Mouse (Mus musculus) kidney, embryonic 15.5 days (tissue): Measurements from ENCODE around the gene Fam193a. TPM values are rescaled to one million over a fixed set of nuclear protein-coding genes. Genes with fewer than 3 reads are reported as not detected.

Experiments
- ATAC-seq: fragments of 200-750 bp; cut with Nextera tagmentation; replicated peaks from 2 replicates; pipeline ENCODE4 v1.8.0; 2017; ENCODE audit warnings: moderate TSS enrichment; ENCODE audit not compliant: low FRiP score
- H3K27ac ChIP-seq: fragments of 300-500 bp; sonication (generic); 2 replicates; pipeline ENCODE4 v1.5.1; 2015; ENCODE audit warnings: mild to moderate bottlenecking, inconsistent platforms
- H3K27me3 ChIP-seq: fragments of 300-500 bp; sonication (generic); 2 replicates; pipeline ENCODE4 v1.6.1; 2015; ENCODE audit warnings: inconsistent platforms
- H3K36me3 ChIP-seq: fragments of 300-500 bp; sonication (generic); 2 replicates; pipeline ENCODE4 v1.6.1; 2015; ENCODE audit warnings: inconsistent platforms
- H3K4me1 ChIP-seq: fragments of 300-500 bp; sonication (generic); 2 replicates; pipeline ENCODE4 v1.6.1; 2015; ENCODE audit warnings: inconsistent platforms
- H3K4me2 ChIP-seq: fragments of 300-500 bp; sonication (generic); 2 replicates; pipeline ENCODE4 v1.6.1; 2015; ENCODE audit warnings: moderate library complexity, mild to moderate bottlenecking, inconsistent platforms
- H3K4me3 ChIP-seq: fragments of 300-500 bp; sonication (generic); replicated peaks from 2 replicates; pipeline ENCODE4 v1.5.1; 2015; ENCODE audit warnings: mild to moderate bottlenecking, inconsistent platforms
- H3K9ac ChIP-seq: fragments of 300-500 bp; sonication (generic); 2 replicates; pipeline ENCODE4 v1.6.1; 2015; ENCODE audit warnings: mild to moderate bottlenecking, inconsistent platforms
- H3K9me3 ChIP-seq: fragments of 300-500 bp; sonication (generic); replicated peaks from 2 replicates; pipeline ENCODE4 v1.6.1; 2016; ENCODE audit warnings: inconsistent platforms
- WGBS: fragments of 180-500 bp; shearing (Covaris S2); methylation state at CpG from one replicate; pipeline ENCODE4 v1.1.7; 2015; ENCODE audit warnings: mixed read lengths; 5-methylcytosine and 5-hydroxymethylcytosine counted together
- polyA plus RNA-seq: library from polyadenylated mRNA; unstranded; fragments of >200 nt; fragmentation: Nextera tagmentation; extraction: Ambion mirVana; gene quantifications from 2 replicates; pipeline ENCODE4 v1.2.1, GENCODE M21; 2015

The Fam193a gene
- polyA plus RNA-seq, 1 experiment from 2014 or later: 13.0 TPM

DNA sequence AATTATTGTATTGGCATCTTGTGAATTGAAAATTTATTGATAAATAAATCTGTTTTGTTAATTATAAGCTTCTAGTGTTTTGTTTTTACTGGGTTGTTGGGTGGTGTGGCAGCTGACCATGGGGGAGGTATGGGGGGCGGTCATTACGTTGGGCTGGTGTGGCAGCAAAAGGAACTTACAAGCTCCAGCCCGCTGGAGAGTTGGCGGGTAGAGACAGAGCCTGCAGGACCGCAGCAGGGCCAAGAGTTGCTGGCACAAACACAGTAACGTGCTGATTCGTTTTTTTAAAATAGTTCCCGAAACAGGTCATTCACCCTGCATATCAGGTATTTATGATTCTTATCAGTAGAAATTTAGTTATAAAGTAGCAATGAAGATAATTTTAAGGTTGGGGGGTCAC, 23.5 kb downstream of the Fam193a start:
- Histone ChIP-seq H3K27me3 (no peaks in the 10 kb centered on the region), H3K36me3 (0 out of 2 replicates have a peak, but pooled peaks cover under 1% of the 10 kb centered on the region), H3K4me3 (no peak overlapping the region), H3K9me3 (no peaks in the 10 kb centered on the region), H3K4me1 (no peaks in the 10 kb centered on the region), H3K9ac (no peak overlapping the region), H3K27ac (no peak overlapping the region), H3K4me2 (no peak overlapping the region)
- 81% methylated on average over 8 of the region's 8 CpGs for WGBS
- no peak for ATAC-seq

DNA sequence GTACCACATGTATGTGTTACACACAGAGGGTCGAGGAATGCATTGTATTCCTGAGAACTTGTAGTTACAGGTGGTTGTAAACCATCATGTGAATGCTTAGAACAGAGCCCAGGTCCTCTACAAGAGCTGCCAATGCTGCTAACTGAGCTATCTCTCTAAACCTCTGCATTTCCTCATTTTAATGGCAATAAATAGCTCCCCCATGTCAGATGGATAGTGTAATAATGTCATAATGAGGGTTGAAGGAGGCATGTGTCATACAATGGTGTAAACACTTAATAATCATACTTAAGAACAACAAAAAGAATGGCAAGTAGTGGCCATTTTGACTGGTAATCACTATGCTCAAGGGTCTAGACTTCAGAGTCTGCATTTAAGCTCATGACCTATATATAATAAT, 25.6 kb downstream of the Fam193a start:
- H3K4me1 ChIP-seq: no peaks in the 10 kb centered on the region
- no peaks in the 10 kb centered on the region for H3K9me3 ChIP-seq
- H3K27me3 ChIP-seq: no peaks in the 10 kb centered on the region
- no peak overlapping the region for H3K4me2 ChIP-seq
- no peak overlapping the region for H3K4me3 ChIP-seq
- H3K27ac ChIP-seq: no peak overlapping the region
- H3K9ac ChIP-seq: no peak overlapping the region
- no peaks in the 10 kb centered on the region for H3K36me3 ChIP-seq
- WGBS: 91% methylated on average over 1 of the region's 1 CpGs
- ATAC-seq: no peak

DNA sequence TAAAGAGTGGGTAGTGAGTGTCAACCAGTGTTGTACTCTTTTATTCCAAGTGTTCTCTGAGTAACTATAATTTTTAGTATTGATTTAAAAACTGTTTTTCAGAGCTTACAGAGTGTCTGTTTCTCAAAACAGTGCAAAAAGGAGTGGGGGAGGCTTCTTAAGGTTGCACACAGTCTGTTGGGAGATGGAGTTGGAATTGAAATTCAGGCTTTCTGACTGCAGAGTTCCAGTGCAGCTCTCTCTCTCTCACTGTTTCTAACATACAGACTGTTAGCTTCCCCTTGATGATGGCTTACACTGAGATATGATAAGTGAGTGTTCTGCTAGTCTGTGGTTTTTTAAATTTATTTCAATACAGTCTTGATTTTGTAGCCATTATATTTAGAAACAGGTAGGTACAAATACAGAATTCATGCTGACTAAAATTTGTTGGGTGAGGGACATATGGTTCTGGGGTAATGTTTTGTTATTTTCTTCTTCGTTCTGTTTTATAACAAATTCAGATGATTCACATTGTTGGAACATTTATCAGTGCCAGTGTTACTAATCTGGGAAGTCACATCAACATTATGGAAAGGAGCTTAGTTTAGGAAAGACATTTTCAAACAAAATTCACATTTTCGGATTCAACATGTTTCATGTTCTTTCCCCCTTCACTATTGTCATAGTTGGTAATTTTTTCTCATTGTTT, 26.3 kb downstream of the Fam193a start:
- Histone ChIP-seq H3K4me1 (no peaks in the 10 kb centered on the region), H3K9me3 (no peaks in the 10 kb centered on the region), H3K36me3 (no peaks in the 10 kb centered on the region), H3K9ac (no peak overlapping the region), H3K4me3 (no peak overlapping the region), H3K4me2 (no peak overlapping the region), H3K27me3 (no peaks in the 10 kb centered on the region), H3K27ac (no peak overlapping the region)
- no peak for ATAC-seq
- WGBS: 92% methylated on average over 2 of the region's 2 CpGs

DNA sequence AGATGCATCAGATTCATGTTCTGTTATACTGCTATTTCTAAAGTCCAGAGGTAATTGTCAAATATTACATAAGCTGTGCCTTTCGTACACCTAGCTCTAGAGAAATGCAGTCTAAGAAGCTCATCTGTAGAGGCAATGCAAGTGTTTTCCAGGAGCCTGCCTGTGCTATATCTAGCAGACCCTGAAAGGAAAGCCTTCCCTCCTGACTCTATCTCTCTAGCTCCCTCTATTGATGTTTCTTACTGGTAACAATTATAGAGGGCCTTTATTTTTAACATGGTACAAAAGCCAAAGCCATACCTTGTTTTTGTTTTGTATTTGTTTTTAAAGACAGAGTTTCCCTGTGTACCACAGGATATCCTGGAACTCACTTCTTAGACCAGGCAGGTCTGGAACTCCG, 28.1 kb downstream of the Fam193a start:
- no peak overlapping the region for H3K4me2 ChIP-seq
- WGBS: 94% methylated on average over 2 of the region's 2 CpGs
- ATAC-seq: no peak
- no peak overlapping the region for H3K9ac ChIP-seq
- no peaks in the 10 kb centered on the region for H3K9me3 ChIP-seq
- no peak overlapping the region for H3K4me3 ChIP-seq
- H3K4me1 ChIP-seq: no peaks in the 10 kb centered on the region
- no peaks in the 10 kb centered on the region for H3K36me3 ChIP-seq
- no peak overlapping the region for H3K27ac ChIP-seq
- no peaks in the 10 kb centered on the region for H3K27me3 ChIP-seq

DNA sequence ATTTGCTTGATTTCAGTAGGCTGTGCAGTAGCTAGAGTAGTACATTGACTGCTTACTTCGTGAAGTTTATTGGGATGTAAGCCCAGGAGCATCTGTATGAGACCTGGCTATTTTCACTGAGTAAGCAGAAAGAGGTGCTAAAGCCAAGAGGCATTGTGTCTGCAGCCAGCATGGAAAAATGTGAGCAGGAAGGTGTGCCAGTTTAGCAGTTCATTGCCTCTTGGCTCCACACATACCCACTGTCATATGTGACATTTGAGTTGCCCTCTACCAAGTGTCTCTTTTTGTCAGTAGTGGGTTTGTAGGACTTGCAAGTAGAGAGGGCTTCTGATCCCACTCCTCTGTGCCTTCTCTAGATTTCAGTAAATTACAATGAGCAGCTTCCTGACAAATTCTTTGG, 28.6 kb downstream of the Fam193a start:
- WGBS: 78% methylated on average over 1 of the region's 1 CpGs
- Histone ChIP-seq H3K36me3 (no peaks in the 10 kb centered on the region), H3K9me3 (no peaks in the 10 kb centered on the region), H3K9ac (no peak overlapping the region), H3K27me3 (no peaks in the 10 kb centered on the region), H3K4me2 (no peak overlapping the region), H3K4me3 (no peak overlapping the region), H3K4me1 (no peaks in the 10 kb centered on the region), H3K27ac (no peak overlapping the region)
- ATAC-seq: no peak

DNA sequence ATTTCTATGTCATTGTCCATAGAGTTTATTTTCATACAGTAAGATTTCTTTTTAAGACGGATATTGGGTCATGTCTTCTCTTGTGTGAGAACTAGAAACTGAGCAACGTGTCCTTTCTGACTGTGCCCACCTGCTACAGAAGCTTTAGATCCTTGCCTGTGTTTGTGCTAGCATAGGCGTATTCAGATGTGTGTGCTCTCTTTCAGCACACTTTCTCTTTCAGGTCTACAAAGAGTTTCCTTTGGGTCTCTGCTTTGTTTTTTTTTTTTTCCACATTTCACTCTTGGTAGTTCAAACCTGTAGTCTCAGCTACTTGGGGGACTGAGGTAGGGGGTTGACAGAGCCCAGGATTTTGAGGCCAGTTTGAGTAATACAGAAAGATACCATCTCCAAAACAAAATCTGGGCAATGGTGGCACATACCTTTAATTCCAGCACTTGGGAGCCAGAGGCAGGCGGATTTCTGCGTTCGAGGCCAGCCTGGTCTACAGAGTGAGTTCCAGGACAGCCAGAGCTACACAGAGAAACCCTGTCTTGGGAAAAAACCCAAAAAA, 37.7 kb downstream of the Fam193a start:
- Histone ChIP-seq H3K9ac (no peak overlapping the region), H3K4me1 (0 out of 2 replicates have a peak, but pooled peaks cover 2% of the 10 kb centered on the region), H3K4me2 (no peak overlapping the region), H3K27me3 (no peaks in the 10 kb centered on the region), H3K9me3 (no peaks in the 10 kb centered on the region), H3K27ac (no peak overlapping the region), H3K4me3 (no peak overlapping the region), H3K36me3 (peaks cover 5% of the 10 kb centered on the region; the same call in 1 of the 2 replicates)
- ATAC-seq: no peak
- 92% methylated on average over 6 of the region's 6 CpGs for WGBS

DNA sequence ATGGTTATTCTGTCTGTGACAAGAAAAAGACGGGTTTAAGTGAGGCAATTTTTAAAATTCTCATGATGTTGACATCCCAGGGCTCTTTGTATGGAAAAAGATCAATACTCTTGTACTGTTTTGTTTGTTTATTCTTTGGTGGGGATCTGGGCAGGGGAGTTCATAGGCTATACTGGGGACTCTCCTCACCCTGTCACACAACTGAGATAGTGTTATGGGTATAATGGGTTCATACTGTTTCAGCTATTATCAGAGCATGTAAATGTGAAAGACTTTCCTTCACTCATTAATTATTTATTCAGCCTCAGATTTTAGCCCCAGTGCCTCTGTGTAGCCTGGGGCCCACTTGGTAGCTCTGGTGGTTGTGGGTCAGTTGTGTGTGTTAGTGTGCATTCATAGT, 39.3 kb downstream of the Fam193a start:
- no peak for ATAC-seq
- 76% methylated on average over 1 of the region's 1 CpGs for WGBS
- H3K4me3 ChIP-seq: no peak overlapping the region
- H3K27ac ChIP-seq: no peak overlapping the region
- no peaks in the 10 kb centered on the region for H3K27me3 ChIP-seq
- no peaks in the 10 kb centered on the region for H3K9me3 ChIP-seq
- peaks cover 14% of the 10 kb centered on the region for H3K36me3 ChIP-seq
- H3K4me2 ChIP-seq: no peak overlapping the region
- 0 out of 2 replicates have a peak, but pooled peaks cover 2% of the 10 kb centered on the region for H3K4me1 ChIP-seq
- no peak overlapping the region for H3K9ac ChIP-seq

DNA sequence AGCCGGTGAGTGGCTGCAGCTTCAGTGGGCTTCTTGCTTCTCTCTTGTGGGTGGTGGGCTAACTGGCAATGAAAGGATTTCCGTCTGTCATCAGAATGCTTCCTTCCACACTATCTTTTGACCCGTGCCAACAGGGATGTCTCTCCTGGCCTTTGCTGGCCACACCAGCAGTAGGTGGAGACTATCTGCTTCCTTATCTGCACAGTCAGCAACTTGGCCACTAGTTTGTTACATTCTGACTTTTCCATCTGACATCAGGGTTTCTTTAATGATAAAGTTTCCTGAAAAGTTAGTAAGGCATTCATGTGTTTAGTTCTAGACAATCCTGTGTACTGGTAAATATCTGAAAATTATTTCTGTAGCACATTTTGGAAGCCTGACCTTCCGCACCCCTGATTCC, 41.1 kb downstream of the Fam193a start:
- Histone ChIP-seq H3K4me2 (no peak overlapping the region), H3K4me1 (0 out of 2 replicates have a peak, but pooled peaks cover 2% of the 10 kb centered on the region), H3K4me3 (no peak overlapping the region), H3K36me3 (peaks cover 14% of the 10 kb centered on the region), H3K27me3 (no peaks in the 10 kb centered on the region), H3K9me3 (no peaks in the 10 kb centered on the region), H3K9ac (no peak overlapping the region), H3K27ac (no peak overlapping the region)
- 81% methylated on average over 4 of the region's 4 CpGs for WGBS
- no peak for ATAC-seq

DNA sequence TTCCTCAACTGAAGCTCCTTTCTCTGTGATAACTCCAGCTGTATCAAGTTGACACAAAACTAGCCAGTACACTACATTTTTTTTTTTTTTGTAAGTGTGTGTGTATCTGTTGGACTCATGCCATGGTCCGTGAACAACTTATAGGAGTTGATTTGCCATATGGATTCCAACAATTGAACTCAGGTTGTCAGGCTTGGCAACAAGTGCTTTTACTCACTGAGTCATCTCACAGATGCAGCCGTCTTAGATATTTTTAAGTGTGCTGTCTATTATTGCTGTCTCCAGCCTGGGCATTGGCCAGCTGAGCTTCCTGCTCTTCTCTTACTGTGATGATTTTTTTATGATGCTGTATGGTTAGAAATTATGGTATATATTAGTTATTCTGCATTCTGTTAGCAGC, 44.2 kb downstream of the Fam193a start:
- ATAC-seq: no peak
- H3K9me3 ChIP-seq: no peaks in the 10 kb centered on the region
- H3K4me2 ChIP-seq: no peak overlapping the region
- WGBS: 65% methylated on average over 2 of the region's 2 CpGs
- no peak overlapping the region for H3K27ac ChIP-seq
- peaks cover 17% of the 10 kb centered on the region for H3K36me3 ChIP-seq
- H3K27me3 ChIP-seq: no peaks in the 10 kb centered on the region
- 0 out of 2 replicates have a peak, but pooled peaks cover 2% of the 10 kb centered on the region for H3K4me1 ChIP-seq
- H3K4me3 ChIP-seq: no peak overlapping the region
- H3K9ac ChIP-seq: no peak overlapping the region

DNA sequence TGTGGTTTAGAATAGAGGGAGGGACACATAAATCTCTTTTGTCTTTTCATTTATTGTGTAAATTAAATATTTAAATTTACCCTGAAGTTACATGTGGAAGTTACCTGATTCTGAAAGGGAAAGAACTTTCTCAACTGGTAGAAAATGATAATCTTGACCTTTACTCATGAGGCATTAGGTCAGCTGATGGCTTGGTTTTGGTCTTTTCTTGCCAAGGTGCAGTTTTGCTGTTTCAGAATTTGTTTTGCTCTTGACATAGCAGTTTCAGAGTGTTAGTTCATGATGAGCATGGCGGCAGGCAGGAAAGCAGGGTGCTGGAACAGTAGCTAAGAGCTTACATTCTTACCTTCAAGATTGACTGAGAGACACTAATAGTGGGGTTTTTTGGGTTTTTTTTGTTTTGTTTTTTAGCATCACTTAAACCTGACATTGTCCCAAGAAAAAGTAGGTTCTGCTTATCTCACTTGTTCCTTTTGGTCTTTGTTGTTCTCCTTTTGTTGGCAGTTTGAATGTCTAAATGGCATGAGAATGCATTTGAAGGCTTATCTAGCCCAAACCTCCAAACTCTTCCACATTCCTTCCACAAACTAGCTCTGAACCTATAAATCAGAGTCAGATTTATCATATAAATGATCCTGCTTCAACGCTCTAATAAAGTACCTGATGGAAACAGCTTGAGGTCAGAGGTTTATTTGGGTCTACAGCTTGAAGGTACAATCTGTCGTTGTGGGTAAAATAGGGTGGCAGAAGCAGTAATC, 47.7 kb downstream of the Fam193a start:
- no peak overlapping the region for H3K9ac ChIP-seq
- H3K27me3 ChIP-seq: no peaks in the 10 kb centered on the region
- ATAC-seq: no peak
- H3K4me2 ChIP-seq: no peak overlapping the region
- WGBS: 66% methylated on average over 3 of the region's 3 CpGs
- H3K36me3 ChIP-seq: peaks cover 37% of the 10 kb centered on the region
- H3K4me3 ChIP-seq: no peak overlapping the region
- no peaks in the 10 kb centered on the region for H3K9me3 ChIP-seq
- H3K4me1 ChIP-seq: no peaks in the 10 kb centered on the region
- no peak overlapping the region for H3K27ac ChIP-seq

DNA sequence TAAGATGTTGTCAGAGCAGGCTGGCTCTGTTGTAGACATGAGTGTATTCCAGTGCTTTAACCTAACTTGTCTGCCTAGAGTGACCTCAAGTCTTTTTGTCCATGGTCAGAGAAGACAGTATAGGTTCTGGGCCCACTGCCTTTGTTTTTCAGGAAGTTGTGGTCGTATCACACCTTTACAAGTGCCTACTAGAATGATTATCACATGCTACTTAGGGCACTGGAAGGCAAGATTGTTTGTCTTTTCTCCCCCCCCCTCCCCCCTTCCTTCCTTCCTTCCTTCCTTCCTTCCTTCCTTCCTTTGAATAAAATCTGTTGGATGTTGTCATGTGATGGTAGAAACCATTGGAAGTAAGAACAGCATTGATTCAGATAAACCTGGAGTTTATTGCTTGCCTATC, 49.5 kb downstream of the Fam193a start:
- no peak for ATAC-seq
- Histone ChIP-seq H3K4me1 (no peaks in the 10 kb centered on the region), H3K4me3 (no peak overlapping the region), H3K4me2 (no peak overlapping the region), H3K27ac (no peak overlapping the region), H3K9me3 (no peaks in the 10 kb centered on the region), H3K9ac (no peak overlapping the region), H3K36me3 (peaks cover 40% of the 10 kb centered on the region), H3K27me3 (no peaks in the 10 kb centered on the region)
- 75% methylated on average over 1 of the region's 1 CpGs for WGBS

DNA sequence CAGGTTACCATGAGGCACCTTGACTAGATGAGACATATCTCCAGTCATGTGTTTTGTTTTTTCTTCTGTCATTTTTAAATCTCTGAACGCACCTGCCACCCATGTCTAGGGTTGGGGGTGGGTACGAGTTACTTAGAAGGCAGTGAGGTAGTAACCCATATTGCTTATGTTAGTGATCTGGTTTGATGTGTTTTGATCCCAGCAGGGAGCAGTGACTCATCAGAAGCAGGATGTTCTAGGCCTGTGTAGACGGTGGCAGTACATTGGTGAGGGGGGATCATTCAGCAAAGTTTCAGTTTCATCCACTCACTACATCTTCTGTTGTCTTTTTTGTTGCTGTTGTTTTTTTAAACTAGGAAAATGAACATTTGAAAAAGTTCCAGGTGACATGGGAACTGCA, 61.0 kb downstream of the Fam193a start:
- Histone ChIP-seq H3K9me3 (no peaks in the 10 kb centered on the region), H3K4me1 (no peaks in the 10 kb centered on the region), H3K27me3 (no peaks in the 10 kb centered on the region), H3K27ac (no peak overlapping the region), H3K9ac (no peak overlapping the region), H3K4me3 (no peak overlapping the region), H3K4me2 (no peak overlapping the region), H3K36me3 (peaks cover 90% of the 10 kb centered on the region)
- no peak for ATAC-seq
- WGBS: 96% methylated on average over 3 of the region's 3 CpGs
